Mouse (Mus musculus) embryo, embryonic 11 days (tissue): ENCODE data around the gene Ccdc85c.

ENCODE experiments used
- DNase-seq: peaks from one replicate; pipeline ENCODE4 v3.0.0-alpha.2; 2015

Ccdc85c gene

GRCm38 (mm10) chr12:108265831-108266619, 9.2 kb downstream of the Ccdc85c start:
- peak; percentile 82 for DNase-seq

- no peak for DNase-seq
Measured at GRCm38 (mm10) chr12:108264918-108265317, 10.3 kb downstream of the Ccdc85c start.

- no peak for DNase-seq
Measured at GRCm38 (mm10) chr12:108260950-108261349, 14.3 kb downstream of the Ccdc85c start.

GRCm38 (mm10) chr12:108259322-108260049, 15.7 kb downstream of the Ccdc85c start:
- no peak for DNase-seq

GRCm38 (mm10) chr12:108256734-108257133, 18.5 kb downstream of the Ccdc85c start:
- no peak for DNase-seq

- no peak for DNase-seq
Measured at GRCm38 (mm10) chr12:108255960-108256359, 19.3 kb downstream of the Ccdc85c start.

GRCm38 (mm10) chr12:108255511-108255919, 19.7 kb downstream of the Ccdc85c start:
- DNase-seq = peak; percentile 72

- no peak for DNase-seq
Measured at GRCm38 (mm10) chr12:108253042-108253441, 22.2 kb downstream of the Ccdc85c start.

- no peak for DNase-seq
Measured at GRCm38 (mm10) chr12:108251825-108252542, 23.2 kb downstream of the Ccdc85c start.

- DNase-seq = no peak
Measured at GRCm38 (mm10) chr12:108251034-108251792, 24.0 kb downstream of the Ccdc85c start.

GRCm38 (mm10) chr12:108249522-108249921, 25.7 kb downstream of the Ccdc85c start:
- no peak for DNase-seq

GRCm38 (mm10) chr12:108249019-108249418, 26.2 kb downstream of the Ccdc85c start:
- DNase-seq = no peak

GRCm38 (mm10) chr12:108246759-108247500, 28.3 kb downstream of the Ccdc85c start:
- no peak for DNase-seq

- DNase-seq = peak; percentile 50
Measured at GRCm38 (mm10) chr12:108245579-108245978, 29.6 kb downstream of the Ccdc85c start.

- peak; percentile 65 for DNase-seq
Measured at GRCm38 (mm10) chr12:108244778-108245177, 30.4 kb downstream of the Ccdc85c start.

GRCm38 (mm10) chr12:108242243-108242745, 32.9 kb downstream of the Ccdc85c start:
- no peak for DNase-seq

- DNase-seq = peak; percentile 61
Measured at GRCm38 (mm10) chr12:108241626-108242025, 33.6 kb downstream of the Ccdc85c start.

- peak; percentile 88 for DNase-seq
Measured at GRCm38 (mm10) chr12:108240953-108241588, 34.2 kb downstream of the Ccdc85c start.

- DNase-seq = no peak
Measured at GRCm38 (mm10) chr12:108240401-108240890, 34.8 kb downstream of the Ccdc85c start.

GRCm38 (mm10) chr12:108239441-108239840, 35.8 kb downstream of the Ccdc85c start:
- peak; percentile 51 for DNase-seq
